Mouse (Mus musculus) midbrain, embryonic 12.5 days (tissue): ENCODE measurements around the gene Pcbd2. TPM values are rescaled to one million over a fixed set of nuclear protein-coding genes. Genes with fewer than 3 reads are reported as not detected.

Experiments used
- ATAC-seq: fragments of 200-750 bp; cut with Nextera tagmentation; 2 replicates; pipeline ENCODE4 v1.8.0; 2017; ENCODE audit warnings: low read depth, moderate TSS enrichment, moderate library complexity; ENCODE audit not compliant: low FRiP score
- H3K27ac ChIP-seq: fragments of 300-500 bp; sonication (generic); replicated peaks from 2 replicates; pipeline ENCODE4 v1.5.1; 2016; ENCODE audit warnings: mild to moderate bottlenecking
- H3K27me3 ChIP-seq: fragments of 300-500 bp; sonication (generic); 2 replicates; pipeline ENCODE4 v1.6.1; 2016; ENCODE audit warnings: mild to moderate bottlenecking
- H3K36me3 ChIP-seq: fragments of 300-500 bp; sonication (generic); 2 replicates; pipeline ENCODE4 v1.6.1; 2016
- H3K4me1 ChIP-seq: fragments of 300-500 bp; sonication (generic); 2 replicates; pipeline ENCODE4 v1.6.1; 2016
- H3K4me2 ChIP-seq: fragments of 300-500 bp; sonication (generic); replicated peaks from 2 replicates; pipeline ENCODE4 v1.6.1; 2016; ENCODE audit warnings: mild to moderate bottlenecking, moderate library complexity
- H3K4me3 ChIP-seq: fragments of 300-500 bp; sonication (generic); 2 replicates; pipeline ENCODE4 v1.5.1; 2016; ENCODE audit warnings: mild to moderate bottlenecking
- H3K9ac ChIP-seq: fragments of 300-500 bp; sonication (generic); replicated peaks from 2 replicates; pipeline ENCODE4 v1.6.1; 2016; ENCODE audit warnings: mild to moderate bottlenecking, moderate library complexity
- H3K9me3 ChIP-seq: fragments of 300-500 bp; sonication (generic); 2 replicates; pipeline ENCODE4 v1.6.1; 2016; ENCODE audit warnings: mild to moderate bottlenecking
- WGBS: fragments of 180-500 bp; shearing (Covaris S2); methylation state at CpG from one replicate; pipeline ENCODE4 v1.1.7; 2016; 5-methylcytosine and 5-hydroxymethylcytosine counted together
- polyA plus RNA-seq: library from polyadenylated mRNA; unstranded; fragments of >200 nt; fragmentation: Nextera tagmentation; extraction: Ambion mirVana; gene quantifications from 2 replicates; pipeline ENCODE4 v1.2.1, GENCODE M21; 2016

Pcbd2 gene
- polyA plus RNA-seq, 1 experiment from 2014 or later, result 30.0 TPM

DNA sequence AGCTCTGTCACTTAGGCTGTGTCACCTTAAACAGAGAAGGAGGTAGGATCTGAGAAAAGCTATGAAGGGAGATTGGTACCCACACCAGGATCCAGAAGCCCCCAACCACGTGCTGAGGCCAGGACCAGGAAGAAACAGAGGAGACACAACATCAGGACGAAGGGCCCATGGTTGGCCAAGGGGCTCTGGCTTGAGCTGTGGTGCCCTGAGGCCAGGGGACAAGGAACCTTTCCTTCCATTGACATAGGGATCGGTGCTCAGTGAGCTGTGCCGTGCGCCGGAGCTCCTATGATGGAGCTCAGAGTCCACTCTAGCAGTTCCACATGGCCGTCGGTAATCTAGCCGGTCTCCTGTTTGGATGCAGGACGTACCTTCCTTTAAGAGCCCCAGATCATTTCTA lies 82.5 kb downstream of the Pcbd2 start:
- H3K9ac ChIP-seq, result no peak overlapping the region
- no peak overlapping the region for H3K4me3 ChIP-seq
- H3K27ac ChIP-seq, result no peak overlapping the region
- ATAC-seq, result no peak
- H3K27me3 ChIP-seq, result 0 out of 2 replicates have a peak, but pooled peaks cover 4% of the 10 kb centered on the region
- no peak overlapping the region for H3K4me2 ChIP-seq
- no peaks in the 10 kb centered on the region for H3K4me1 ChIP-seq
- 94% methylated on average over 10 of the region's 10 CpGs for WGBS
- no peaks in the 10 kb centered on the region for H3K9me3 ChIP-seq
- no peaks in the 10 kb centered on the region for H3K36me3 ChIP-seq

GRCm38 (mm10) chr13:55810947-55811346 lies 83.8 kb downstream of the Pcbd2 start:
- no peaks in the 10 kb centered on the region for H3K4me1 ChIP-seq
- no peak overlapping the region for H3K4me3 ChIP-seq
- ATAC-seq, result no peak
- H3K36me3 ChIP-seq, result no peaks in the 10 kb centered on the region
- WGBS, result 82% methylated on average over 5 of the region's 5 CpGs
- no peaks in the 10 kb centered on the region for H3K9me3 ChIP-seq
- H3K9ac ChIP-seq, result no peak overlapping the region
- H3K4me2 ChIP-seq, result no peak overlapping the region
- no peak overlapping the region for H3K27ac ChIP-seq
- 0 out of 2 replicates have a peak, but pooled peaks cover 4% of the 10 kb centered on the region for H3K27me3 ChIP-seq

- no peaks in the 10 kb centered on the region for H3K4me1 ChIP-seq
- no peak for ATAC-seq
- 58% methylated on average over 5 of the region's 5 CpGs for WGBS
- no peak overlapping the region for H3K9ac ChIP-seq
- no peaks in the 10 kb centered on the region for H3K36me3 ChIP-seq
- H3K4me2 ChIP-seq, result no peak overlapping the region
- H3K4me3 ChIP-seq, result no peak overlapping the region
- peaks cover 17% of the 10 kb centered on the region; the same call in 1 of the 2 replicates for H3K27me3 ChIP-seq
- no peaks in the 10 kb centered on the region for H3K9me3 ChIP-seq
- H3K27ac ChIP-seq, result no peak overlapping the region
Observed at GRCm38 (mm10) chr13:55813490-55814016, 86.4 kb downstream of the Pcbd2 start.

DNA sequence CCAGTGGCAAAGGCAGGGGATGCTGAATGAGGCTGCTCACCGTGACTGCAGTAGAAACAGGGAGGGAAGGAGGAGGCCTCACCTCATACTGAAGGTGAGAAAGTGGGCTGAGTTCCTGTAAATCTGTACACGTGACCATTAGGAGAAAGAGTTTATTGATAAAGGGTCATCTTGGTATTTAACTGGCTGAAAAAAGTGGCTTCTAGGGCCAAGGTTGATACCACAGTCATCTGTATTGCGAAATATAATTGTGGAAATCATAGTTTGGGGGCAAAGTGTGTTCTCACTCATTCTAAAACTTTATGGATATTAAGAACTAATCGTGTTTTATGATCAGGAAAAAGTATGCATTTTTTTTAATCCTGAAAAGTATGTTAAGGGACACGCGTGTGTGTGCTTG lies 87.7 kb downstream of the Pcbd2 start:
- no peak for ATAC-seq
- Histone ChIP-seq H3K27me3 (peaks cover 16% of the 10 kb centered on the region; the same call in 1 of the 2 replicates), H3K9ac (no peak overlapping the region), H3K36me3 (no peaks in the 10 kb centered on the region), H3K27ac (no peak overlapping the region), H3K4me2 (no peak overlapping the region), H3K9me3 (no peaks in the 10 kb centered on the region), H3K4me1 (no peaks in the 10 kb centered on the region), H3K4me3 (no peak overlapping the region)
- WGBS, result 81% methylated on average over 6 of the region's 6 CpGs

DNA sequence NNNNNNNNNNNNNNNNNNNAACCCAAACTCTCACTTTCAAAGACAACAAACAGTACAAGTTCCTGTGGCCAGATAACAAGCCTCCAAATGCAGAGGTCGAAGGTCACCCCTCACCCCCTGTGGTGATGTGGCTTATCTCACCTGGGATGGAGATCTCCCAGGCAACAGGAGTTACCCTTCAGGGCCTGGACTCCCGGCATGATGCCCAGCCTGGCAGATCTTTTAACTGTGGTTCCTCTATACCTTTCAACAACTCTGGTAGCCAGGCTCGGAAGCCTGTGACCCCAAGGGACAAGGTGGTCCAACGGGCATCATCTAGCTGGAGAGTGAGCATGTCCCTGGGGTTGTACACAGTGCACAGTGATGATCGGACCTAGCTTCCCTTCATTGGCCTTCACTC lies 95.3 kb downstream of the Pcbd2 start:
- Histone ChIP-seq H3K4me3 (no peak overlapping the region), H3K4me2 (no peak overlapping the region), H3K27ac (no peak overlapping the region), H3K27me3 (peaks cover 76% of the 10 kb centered on the region), H3K9me3 (no peaks in the 10 kb centered on the region), H3K9ac (no peak overlapping the region), H3K4me1 (peaks cover 15% of the 10 kb centered on the region), H3K36me3 (no peaks in the 10 kb centered on the region)
- WGBS, result 58% methylated on average over 5 of the region's 5 CpGs
- no peak for ATAC-seq

DNA sequence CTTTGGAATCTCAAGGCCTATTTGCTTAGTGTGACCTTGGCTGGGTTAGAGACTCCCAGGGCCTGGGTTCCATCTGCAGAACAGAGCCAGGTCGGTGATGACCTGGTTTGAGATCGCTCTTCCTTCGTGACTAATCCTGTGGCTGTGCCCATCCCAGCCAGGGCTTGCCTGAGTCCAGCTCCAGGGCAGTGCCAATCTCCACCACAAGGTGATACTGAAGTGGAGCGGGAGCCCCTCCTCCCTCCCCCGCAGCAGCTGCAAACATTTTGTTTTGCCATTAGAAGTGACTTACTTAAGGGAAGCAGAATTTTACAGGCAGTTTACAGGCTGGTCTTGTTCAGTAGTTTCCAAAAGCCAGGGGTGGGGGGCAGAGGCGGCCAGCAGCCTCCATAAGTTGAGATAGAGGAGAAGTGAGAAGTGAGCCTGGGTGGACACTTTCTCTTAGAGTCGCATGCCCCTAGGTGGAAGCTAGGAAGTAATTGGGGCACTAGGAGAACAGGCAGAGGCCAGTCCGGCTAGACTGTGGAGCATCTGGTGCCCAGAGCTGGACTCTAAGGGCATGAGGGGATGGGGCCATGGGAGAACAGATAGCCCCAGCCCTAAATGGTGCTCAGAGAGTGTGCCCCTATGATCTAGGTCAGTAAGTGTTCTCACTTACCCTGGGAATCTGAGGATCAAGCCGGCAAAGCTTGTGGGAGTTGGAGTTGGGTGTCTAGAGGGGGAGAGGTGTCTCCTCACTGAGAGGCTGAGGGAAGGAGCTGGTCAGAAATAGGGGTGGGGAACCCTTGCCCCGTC lies 97.2 kb downstream of the Pcbd2 start:
- Histone ChIP-seq H3K4me3 (no peak overlapping the region), H3K27me3 (peaks cover 84% of the 10 kb centered on the region), H3K27ac (no peak overlapping the region), H3K4me2 (no peak overlapping the region), H3K36me3 (no peaks in the 10 kb centered on the region), H3K9me3 (no peaks in the 10 kb centered on the region), H3K9ac (no peak overlapping the region), H3K4me1 (peaks cover 21% of the 10 kb centered on the region)
- no peak for ATAC-seq
- 8% methylated on average over 10 of the region's 10 CpGs for WGBS

- Histone ChIP-seq H3K9me3 (no peaks in the 10 kb centered on the region), H3K36me3 (no peaks in the 10 kb centered on the region), H3K27ac (no peak overlapping the region), H3K4me3 (peak overlapping the region; percentile 14), H3K9ac (no peak overlapping the region; the same call in 1 of the 2 replicates), H3K4me2 (peak overlapping the region; percentile 26), H3K4me1 (peaks cover 24% of the 10 kb centered on the region), H3K27me3 (peaks cover 91% of the 10 kb centered on the region)
- WGBS, result under 1% methylated on average over 32 of the region's 32 CpGs
- ATAC-seq, result peak; percentile 27; the same call in 1 of the 2 replicates
Observed at GRCm38 (mm10) chr13:55825245-55825681, 98.1 kb downstream of the Pcbd2 start.

GRCm38 (mm10) chr13:55826008-55826671 lies 99.0 kb downstream of the Pcbd2 start:
- Histone ChIP-seq H3K9ac (no peak overlapping the region), H3K4me3 (no peak overlapping the region), H3K9me3 (no peaks in the 10 kb centered on the region), H3K4me1 (peaks cover 33% of the 10 kb centered on the region), H3K27ac (no peak overlapping the region), H3K36me3 (no peaks in the 10 kb centered on the region), H3K27me3 (peaks cover 93% of the 10 kb centered on the region), H3K4me2 (0 out of 2 replicates have a peak overlapping the region, but pooled peaks have one; percentile 15)
- ATAC-seq, result no peak
- WGBS, result under 1% methylated on average over 56 of the region's 56 CpGs

Other genes starting within 250 kb of the Pcbd2 start
- 558 and 585 TPM in 2 replicates for gene Dbn1, start 239.3 kb upstream of the Pcbd2 start, polyA plus RNA-seq
- 140 and 156 TPM in 2 replicates for gene Pdlim7, start 213.7 kb upstream of the Pcbd2 start, polyA plus RNA-seq
- gene Dok3, start 198.1 kb upstream of the Pcbd2 start, polyA plus RNA-seq, result 2.9 and 4.6 TPM in 2 replicates
- gene Ddx41, start 190.7 kb upstream of the Pcbd2 start, polyA plus RNA-seq, result 64.6 and 73.4 TPM in 2 replicates
- gene Fam193b, start 156.2 kb upstream of the Pcbd2 start, polyA plus RNA-seq, result 67.2 and 67.7 TPM in 2 replicates
- 105 and 108 TPM in 2 replicates for gene Tmed9, start 153.6 kb upstream of the Pcbd2 start, polyA plus RNA-seq
- gene B4galt7, start 127.5 kb upstream of the Pcbd2 start, polyA plus RNA-seq, result 40.4 and 41.9 TPM in 2 replicates
- gene Caml, start 104.4 kb upstream of the Pcbd2 start, polyA plus RNA-seq, result 68.0 and 73.9 TPM in 2 replicates
- gene Ddx46, start 92.3 kb upstream of the Pcbd2 start, polyA plus RNA-seq, result 41.7 and 43.0 TPM in 2 replicates
- 71.4 and 74.5 TPM in 2 replicates for gene B230219D22Rik, start 34.2 kb upstream of the Pcbd2 start, polyA plus RNA-seq
- gene Txndc15, start 12.7 kb upstream of the Pcbd2 start, polyA plus RNA-seq, result 90.9 and 99.6 TPM in 2 replicates
- gene Catsper3, start 57.2 kb downstream of the Pcbd2 start, polyA plus RNA-seq, result 0.18 TPM in 1 of 2 replicates, not detected in the other
- gene Pitx1, start 108.8 kb downstream of the Pcbd2 start, polyA plus RNA-seq, result 2.7 and 4.1 TPM in 2 replicates